Mouse (Mus musculus) lung, embryonic 16.5 days (tissue): ENCODE measurements around the gene Apol6. TPM values are rescaled to one million over a fixed set of nuclear protein-coding genes. Genes with fewer than 3 reads are reported as not detected.

Experiments used
- ATAC-seq: fragments of 200-750 bp; cut with Nextera tagmentation; 2 replicates; pipeline ENCODE4 v1.8.0; 2017; ENCODE audit warnings: low read depth, mild to moderate bottlenecking, moderate library complexity
- H3K27ac ChIP-seq: fragments of 300-500 bp; sonication (generic); 2 replicates; pipeline ENCODE4 v1.5.1; 2014; ENCODE audit warnings: mild to moderate bottlenecking, control low read depth, low read length
- H3K27me3 ChIP-seq: fragments of 300-500 bp; sonication (generic); 2 replicates; pipeline ENCODE4 v1.6.1; 2014; ENCODE audit warnings: low read depth, low read length, mixed read lengths; ENCODE audit not compliant: control insufficient read depth, insufficient read depth
- H3K36me3 ChIP-seq: fragments of 300-500 bp; sonication (generic); 2 replicates; pipeline ENCODE4 v1.6.1; 2014; ENCODE audit warnings: low read length; ENCODE audit not compliant: control insufficient read depth, insufficient read depth
- H3K4me1 ChIP-seq: fragments of 300-500 bp; sonication (generic); replicated peaks from 2 replicates; pipeline ENCODE4 v1.6.1; 2014; ENCODE audit warnings: low read length, mixed read lengths; ENCODE audit not compliant: control insufficient read depth, insufficient read depth
- H3K4me2 ChIP-seq: fragments of 300-500 bp; sonication (generic); 2 replicates; pipeline ENCODE4 v1.6.1; 2014; ENCODE audit warnings: low read depth, low read length, control low read depth
- H3K4me3 ChIP-seq: fragments of 300-500 bp; sonication (generic); 2 replicates; pipeline ENCODE4 v1.5.1; 2014; ENCODE audit warnings: mild to moderate bottlenecking, low read length, control low read depth
- H3K9ac ChIP-seq: fragments of 300-500 bp; sonication (generic); 2 replicates; pipeline ENCODE4 v1.6.1; 2014; ENCODE audit warnings: low read length, control low read depth
- H3K9me3 ChIP-seq: fragments of 300-500 bp; sonication (generic); 2 replicates; pipeline ENCODE4 v1.6.1; 2016; ENCODE audit warnings: low read length; ENCODE audit not compliant: control insufficient read depth
- WGBS: fragments of 180-500 bp; shearing (Covaris S2); extraction: QIAGEN DNeasy Blood & Tissue Kit; methylation state at CpG from one replicate; pipeline ENCODE4 v1.1.7; 2014; 5-methylcytosine and 5-hydroxymethylcytosine counted together
- polyA plus RNA-seq: library from polyadenylated mRNA; unstranded; fragments of >200 nt; fragmentation: Nextera tagmentation; extraction: Ambion mirVana; gene quantifications from 2 replicates; pipeline ENCODE4 v1.2.1, GENCODE M21; 2015

The Apol6 gene
- polyA plus RNA-seq, 1 experiment from 2014 or later = 0.06 TPM

GRCm38 (mm10) chr15:77104349-77105158, 60.0 kb downstream of the Apol6 start:
- peaks cover 10% of the 10 kb centered on the region for H3K36me3 ChIP-seq

GRCm38 (mm10) chr15:77105273-77105672, 60.7 kb downstream of the Apol6 start:
- ATAC-seq = no peak
- Histone ChIP-seq H3K27me3 (no peaks in the 10 kb centered on the region), H3K36me3 (peaks cover 10% of the 10 kb centered on the region), H3K4me1 (peaks cover 3% of the 10 kb centered on the region), H3K9me3 (no peaks in the 10 kb centered on the region), H3K4me3 (no peak overlapping the region), H3K4me2 (no peak overlapping the region), H3K9ac (no peak overlapping the region), H3K27ac (no peak overlapping the region)
- 79% methylated on average over 10 of the region's 10 CpGs for WGBS

More at GRCm38 (mm10) chr15:77104349-77105158, 60.0 kb downstream of the Apol6 start:
- Histone ChIP-seq H3K27ac (no peak overlapping the region), H3K9me3 (no peaks in the 10 kb centered on the region), H3K4me3 (no peak overlapping the region), H3K9ac (no peak overlapping the region), H3K4me2 (no peak overlapping the region), H3K27me3 (no peaks in the 10 kb centered on the region), H3K4me1 (peaks cover 3% of the 10 kb centered on the region)
- ATAC-seq = no peak
- WGBS = 65% methylated on average over 10 of the region's 10 CpGs

Other genes with a start within 250 kb of the Apol6 start
- gene Zfp251, start 173.3 kb upstream of the Apol6 start, polyA plus RNA-seq = 17.0 and 20.0 TPM in 2 replicates
- gene Zfp7, start 165.5 kb upstream of the Apol6 start, polyA plus RNA-seq = 11.4 TPM in 2 replicates
- gene Gm49527, start 165.4 kb upstream of the Apol6 start, polyA plus RNA-seq = 0.39 and 0.57 TPM in 2 replicates
- 13.0 and 13.5 TPM in 2 replicates for gene Zfp647, start 119.3 kb upstream of the Apol6 start, polyA plus RNA-seq
- 75.9 and 77.9 TPM in 2 replicates for gene 1110038F14Rik, start 96.2 kb upstream of the Apol6 start, polyA plus RNA-seq
- gene Mb, start 5.9 kb downstream of the Apol6 start, polyA plus RNA-seq = 1.6 and 2.4 TPM in 2 replicates